Mouse (Mus musculus) induced T-regulatory cell, adult 2 months (primary cell): Measurements from ENCODE around the gene Adam15.

Experiments used
- DNase-seq: peaks from one replicate; pipeline ENCODE4 v3.0.0-alpha.2; 2012; ENCODE audit warnings: low read depth

Adam15 gene

DNA sequence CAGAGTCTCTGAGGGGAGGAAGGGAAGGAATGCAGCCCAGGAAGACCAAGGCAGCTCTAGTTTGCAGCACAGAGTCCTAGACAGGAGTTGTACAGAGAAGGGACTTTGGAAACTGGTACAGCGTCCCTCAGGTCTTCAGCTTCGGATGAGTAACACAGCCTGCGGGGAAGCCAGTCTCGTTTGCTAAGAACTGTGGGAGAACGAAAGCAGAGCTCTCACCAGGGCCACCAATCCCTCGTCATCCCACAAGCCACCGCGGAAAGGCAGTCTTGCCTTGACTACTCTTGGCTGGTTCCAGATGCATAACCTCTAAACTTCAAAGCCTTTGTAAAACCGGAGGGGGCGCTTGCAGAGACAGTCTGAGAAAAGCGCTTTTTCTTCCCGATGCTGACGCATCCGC, 50.3 kb downstream of the Adam15 start:
- peak; percentile 68 for DNase-seq

DNA sequence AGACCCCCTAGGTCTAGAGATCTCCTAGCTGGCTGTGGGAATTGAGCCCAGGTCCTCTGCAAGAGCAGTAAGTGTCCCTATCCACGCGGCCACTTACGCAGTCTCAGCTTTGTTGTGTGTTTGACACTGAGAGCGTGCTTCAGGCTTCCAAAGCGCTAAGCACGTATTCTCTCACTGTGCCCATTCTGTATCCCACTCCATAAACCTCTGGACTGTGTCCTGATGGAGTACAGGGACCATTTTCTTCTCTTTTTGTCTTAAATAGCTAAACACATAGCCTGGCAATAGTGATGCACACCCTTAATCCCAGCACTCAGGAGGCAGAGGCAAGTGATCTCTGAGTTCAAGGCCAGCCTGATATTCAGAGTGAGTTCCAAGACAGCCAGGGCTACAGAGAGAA, 50.9 kb downstream of the Adam15 start:
- no peak for DNase-seq

DNA sequence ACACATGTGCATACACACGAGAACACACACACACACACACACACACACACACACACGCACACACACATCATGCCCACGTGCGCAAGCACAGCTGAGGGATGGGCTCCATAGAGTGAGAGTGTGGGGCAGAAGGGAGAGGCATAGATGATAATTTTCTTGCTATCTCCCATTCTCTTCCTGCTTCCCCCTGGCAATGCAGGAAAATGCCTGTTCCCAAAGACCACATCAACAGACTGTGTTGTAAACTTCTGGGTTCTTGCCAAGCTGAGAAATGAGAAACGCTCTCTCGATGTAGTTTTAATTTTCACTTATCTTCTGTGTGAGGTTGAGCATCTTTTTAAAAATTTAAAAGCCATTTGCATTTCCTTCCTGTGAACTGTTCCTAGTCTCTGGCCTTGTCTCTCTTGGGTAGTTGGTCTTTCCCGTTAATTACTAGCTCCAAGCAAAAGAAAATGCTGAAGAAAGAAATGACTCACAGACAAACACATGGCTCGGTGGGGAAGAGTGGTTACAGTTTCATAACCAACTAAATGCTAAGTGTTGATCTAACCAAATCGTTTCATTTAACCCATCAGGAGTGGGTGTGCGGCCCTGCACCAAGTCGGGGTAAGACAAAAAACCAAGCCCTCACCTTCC, 52.9 kb downstream of the Adam15 start:
- DNase-seq, result no peak

DNA sequence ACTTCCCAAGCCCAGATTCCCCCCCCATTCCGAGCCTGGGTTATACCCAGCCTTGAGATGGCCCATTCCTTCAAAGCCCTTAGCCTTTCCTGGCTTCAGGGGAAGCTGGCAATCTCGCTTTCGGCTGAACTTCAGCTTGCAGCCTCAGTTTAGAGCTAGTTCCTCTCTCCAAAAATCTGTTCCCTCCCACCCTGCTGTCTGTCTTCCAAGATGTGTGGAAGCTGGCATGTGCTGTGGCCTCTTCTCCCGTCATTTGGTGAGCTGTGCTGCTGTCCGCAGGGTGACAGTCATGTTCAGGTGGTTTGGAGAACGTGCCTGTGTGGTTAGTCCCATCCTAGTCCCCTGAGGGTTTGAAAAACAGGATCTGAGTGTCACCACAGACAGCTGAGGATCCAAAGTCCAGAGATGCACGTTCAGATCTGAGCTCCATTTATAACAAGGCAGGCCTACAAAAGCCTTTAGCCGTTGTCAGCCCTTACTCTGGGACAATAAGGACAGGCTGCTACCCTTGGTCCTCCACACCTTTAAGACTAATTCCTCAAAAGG, 54.0 kb downstream of the Adam15 start:
- DNase-seq, result no peak

- no peak for DNase-seq
These were observed 55.6 kb downstream of the Adam15 start for GRCm38 (mm10) chr3:89294195-89294594.

DNA sequence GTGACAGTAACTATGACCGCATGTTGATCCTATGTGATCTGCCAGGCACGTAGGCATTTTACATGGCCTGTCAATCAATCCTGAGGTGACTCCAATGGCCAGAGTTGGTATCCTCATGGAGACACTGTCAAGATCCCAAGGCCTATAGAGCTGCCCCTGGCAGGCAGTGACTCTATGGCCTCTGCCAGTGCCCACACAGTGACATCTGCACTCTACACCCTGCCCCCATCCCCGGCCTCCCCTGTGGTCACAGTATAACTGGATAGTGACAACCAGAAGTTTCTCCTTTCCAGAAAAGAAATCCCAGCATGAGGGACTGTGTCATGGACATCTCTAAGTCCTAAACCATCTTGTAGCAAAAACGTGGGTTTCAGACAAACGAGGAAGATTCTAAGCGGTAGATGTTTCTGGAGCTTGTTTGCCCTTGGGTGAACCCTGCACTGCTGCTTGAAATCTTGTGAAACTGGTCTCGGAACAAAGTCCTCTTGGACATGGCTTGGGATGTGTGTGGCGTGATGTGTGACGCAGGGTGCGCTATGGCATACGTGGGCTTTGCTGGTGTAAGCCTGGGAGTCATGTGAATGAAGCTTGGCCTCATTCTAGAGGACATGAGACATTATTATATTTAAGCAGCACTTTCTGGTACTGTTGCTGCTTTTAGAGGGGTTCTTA, 56.4 kb downstream of the Adam15 start:
- no peak for DNase-seq

DNA sequence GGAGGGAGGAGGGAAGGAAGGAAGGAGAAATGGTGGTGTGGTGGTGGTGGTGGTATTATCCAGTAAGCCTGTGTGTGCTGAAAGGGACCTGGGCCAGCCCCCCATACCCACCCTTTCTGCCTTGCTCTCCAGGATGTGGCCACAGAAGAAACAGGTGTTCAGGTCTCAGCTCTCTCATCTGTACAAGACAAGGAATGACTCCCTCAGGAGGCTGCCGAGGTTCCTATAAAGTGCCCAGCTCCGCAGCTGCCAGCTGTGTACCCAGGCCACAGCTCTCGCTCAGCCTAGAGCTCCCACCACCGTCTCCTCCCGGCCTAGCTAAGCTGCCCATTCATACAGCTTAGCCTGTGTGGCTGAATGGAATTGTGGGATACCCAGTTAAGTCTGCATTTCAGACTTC, 57.5 kb downstream of the Adam15 start:
- no peak for DNase-seq

- no peak for DNase-seq
These were observed 57.9 kb downstream of the Adam15 start for GRCm38 (mm10) chr3:89291874-89292273.
